Mouse (Mus musculus) left cerebral cortex, adult 9 months (tissue): Measurements from ENCODE around the gene Acvr1b.

Experiments used
- DNase-seq, 2 experiments: peaks; one replicate each; pipeline ENCODE4 v3.0.0; 2022; ENCODE audit warnings: low spot score in 2 of 2

The Acvr1b gene

GRCm38 (mm10) chr15:101146100-101146965 is 27.5 kb upstream of the Acvr1b start:
- no peak for DNase-seq

- no peak for DNase-seq
These were observed 26.6 kb upstream of the Acvr1b start for GRCm38 (mm10) chr15:101147115-101147909.

GRCm38 (mm10) chr15:101147910-101148273 is 26.0 kb upstream of the Acvr1b start:
- no peak for DNase-seq

GRCm38 (mm10) chr15:101148604-101149003 is 25.3 kb upstream of the Acvr1b start:
- no peak for DNase-seq

GRCm38 (mm10) chr15:101151409-101152261 is 22.2 kb upstream of the Acvr1b start:
- DNase-seq, result no peak

- DNase-seq, result no peak
These were observed 18.9 kb upstream of the Acvr1b start for GRCm38 (mm10) chr15:101154700-101155616.

DNA sequence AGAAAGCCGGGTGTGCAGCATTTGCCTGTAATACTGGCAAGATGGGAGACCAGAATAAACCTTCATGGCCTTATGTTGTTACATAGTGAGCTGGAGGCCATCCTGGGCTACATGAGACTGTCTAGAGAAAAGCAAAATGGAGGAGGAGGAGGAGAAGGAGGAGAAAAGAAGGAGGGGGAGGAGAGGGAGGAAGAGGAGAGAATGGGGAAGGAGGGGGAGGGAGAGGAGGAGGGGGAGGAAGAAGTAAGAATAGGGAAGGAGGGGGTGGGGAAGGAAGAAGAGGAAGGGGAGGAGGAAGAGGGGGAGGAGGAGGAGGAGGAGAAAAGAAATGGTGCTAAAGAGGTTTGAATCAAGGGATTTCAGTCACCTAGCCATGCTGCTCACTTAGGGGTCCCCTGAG is 13.7 kb upstream of the Acvr1b start:
- DNase-seq, result no peak

- DNase-seq, result no peak
These were observed 13.3 kb upstream of the Acvr1b start for GRCm38 (mm10) chr15:101160591-101160990.

- no peak for DNase-seq
These were observed 12.3 kb upstream of the Acvr1b start for GRCm38 (mm10) chr15:101161534-101161933.

DNA sequence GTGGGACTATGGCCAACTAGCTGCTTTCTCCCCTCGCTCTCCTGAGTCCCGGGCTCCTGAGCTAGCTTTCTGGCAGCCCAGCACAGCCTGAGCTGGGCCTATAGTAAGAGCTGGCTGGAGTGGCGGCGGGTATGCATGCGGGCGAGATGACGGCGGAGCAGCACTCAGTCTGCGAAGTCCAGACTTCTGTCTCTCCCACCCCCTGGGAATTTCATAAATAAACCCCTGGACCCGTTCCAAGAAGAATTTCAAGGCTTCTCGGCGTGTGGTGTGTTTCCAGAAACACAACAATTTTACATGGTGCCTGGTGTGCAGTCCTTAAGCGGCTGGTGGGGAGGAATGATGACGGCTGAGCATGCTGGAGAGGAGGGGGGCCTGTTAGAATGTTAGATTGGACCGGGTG is 10.8 kb upstream of the Acvr1b start:
- DNase-seq, result no peak

GRCm38 (mm10) chr15:101163854-101164253 is 10.0 kb upstream of the Acvr1b start:
- DNase-seq, result no peak

DNA sequence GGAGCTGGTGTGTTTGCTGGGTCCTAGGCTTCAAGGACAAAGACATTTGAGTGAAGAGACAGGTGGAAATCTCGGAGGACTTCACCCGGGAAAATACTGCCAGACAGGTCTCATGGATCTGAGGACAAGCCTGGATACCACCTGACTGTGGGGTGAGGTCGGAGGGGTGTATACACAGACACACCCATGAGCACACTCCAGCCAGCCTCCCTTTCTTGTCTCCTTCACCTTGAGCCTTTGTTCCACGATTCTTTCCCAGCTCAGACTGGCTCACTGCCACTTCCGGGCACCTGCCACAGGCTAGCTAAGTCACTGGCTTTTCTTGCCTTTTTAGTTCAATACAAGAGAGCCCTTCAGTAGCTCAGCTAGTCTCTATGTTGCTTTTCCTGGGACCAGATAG is 9.6 kb upstream of the Acvr1b start:
- DNase-seq, result no peak

GRCm38 (mm10) chr15:101165658-101166437 is 8.0 kb upstream of the Acvr1b start:
- DNase-seq, result no peak

DNA sequence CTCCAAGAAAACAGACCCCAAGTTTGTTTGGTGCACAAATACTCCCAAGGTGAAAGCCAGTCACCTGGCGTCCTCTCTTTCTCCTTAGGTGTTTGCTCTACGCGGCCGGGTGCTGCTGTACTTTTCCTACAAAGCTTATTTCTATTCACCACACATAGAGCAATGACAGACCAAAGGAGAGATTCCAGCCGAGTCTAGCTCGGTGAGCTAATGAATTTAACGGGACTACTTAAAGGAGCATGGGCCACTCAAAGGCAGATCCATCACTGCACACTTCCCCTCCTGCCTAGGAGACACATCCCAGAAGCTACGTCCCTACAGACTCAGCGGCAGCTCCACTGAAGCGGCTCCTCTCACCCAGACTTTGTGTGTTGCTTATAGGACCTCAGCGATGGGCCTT is 6.3 kb upstream of the Acvr1b start:
- no peak for DNase-seq

DNA sequence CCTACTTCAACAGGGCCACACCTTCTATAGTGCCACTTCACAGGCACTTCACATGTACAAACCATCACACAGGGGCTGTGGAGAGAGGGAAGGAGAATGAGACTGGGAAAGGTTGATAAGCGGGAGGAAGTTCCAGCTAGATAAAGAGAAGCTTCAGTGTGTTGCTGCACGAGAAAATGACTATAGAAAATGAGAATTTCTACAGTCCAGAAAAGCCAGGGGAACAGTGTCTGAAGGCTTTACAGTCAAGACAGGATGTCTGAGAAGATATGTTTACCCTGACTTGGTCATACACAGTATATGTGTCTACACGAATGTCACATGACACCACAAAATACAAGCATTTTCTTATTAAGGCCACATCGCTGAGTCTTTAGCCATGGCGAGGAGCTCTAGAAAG is 4.0 kb upstream of the Acvr1b start:
- DNase-seq, result no peak

GRCm38 (mm10) chr15:101170413-101170980 is 3.4 kb upstream of the Acvr1b start:
- no peak for DNase-seq

- DNase-seq, result no peak
These were observed 2.6 kb upstream of the Acvr1b start for GRCm38 (mm10) chr15:101171272-101171671.

GRCm38 (mm10) chr15:101172016-101172415 is 1.9 kb upstream of the Acvr1b start:
- no peak for DNase-seq

DNA sequence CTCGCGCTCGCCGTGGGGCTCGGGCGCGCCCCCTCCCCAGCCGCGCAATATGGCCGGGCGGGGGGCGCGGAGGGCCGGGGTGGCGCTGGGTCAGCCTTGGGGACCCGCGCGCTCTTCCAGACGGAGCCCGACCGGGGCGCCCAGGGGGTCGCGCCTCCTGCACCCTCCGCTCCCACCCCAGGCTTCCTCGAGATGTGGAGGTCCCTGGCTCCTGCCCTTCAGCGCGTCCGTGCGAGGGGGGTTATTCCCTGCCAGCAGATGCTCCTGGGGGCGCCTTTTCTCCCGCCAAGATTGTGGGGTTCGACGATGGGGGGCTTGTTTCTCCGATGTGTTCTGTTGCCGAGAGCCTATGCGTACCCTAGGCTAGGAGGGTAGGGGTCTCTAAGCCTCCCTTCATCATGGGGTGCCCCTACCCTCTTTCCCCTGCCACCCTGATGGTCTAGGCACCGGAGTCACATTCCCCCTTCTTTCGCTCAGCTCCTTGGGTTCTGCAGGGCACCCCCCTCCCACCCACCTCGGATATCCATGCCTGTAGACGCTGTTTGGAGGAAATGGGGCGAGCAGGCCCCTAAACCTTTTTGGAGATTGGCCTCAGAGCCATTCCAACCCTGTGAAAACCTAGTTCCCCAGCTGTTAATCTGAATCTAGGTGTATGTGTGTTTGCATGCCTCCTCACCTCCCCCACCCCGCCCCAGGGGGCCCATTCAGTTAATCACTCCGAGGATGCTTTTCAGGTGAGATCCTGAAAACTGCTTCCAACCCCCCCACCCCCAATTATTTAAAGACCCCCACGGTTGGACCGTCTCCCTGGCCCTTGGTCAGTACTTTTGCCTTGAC is 645 bp downstream of the Acvr1b start:
- no peak for DNase-seq
